Mouse (Mus musculus) liver, postnatal 0 days (tissue): ENCODE data around the gene Ghsr. TPM values are rescaled to one million over a fixed set of nuclear protein-coding genes. Genes with fewer than 3 reads are reported as not detected.
"Not testable (repeated sequence)": the region's sequence is repeated elsewhere in the genome, so short reads cannot be mapped to it uniquely, and the experiment has no call there.

Source experiments
- ATAC-seq: fragments of 200-750 bp; cut with Nextera tagmentation; 2 replicates; pipeline ENCODE4 v1.8.0; 2017; ENCODE audit warnings: mild to moderate bottlenecking, moderate library complexity
- DNase-seq: peaks from one replicate; pipeline ENCODE4 v3.0.0-alpha.2; 2016
- H3K27ac ChIP-seq: fragments of 300-500 bp; sonication (generic); 2 replicates; pipeline ENCODE4 v1.5.1; 2014; ENCODE audit warnings: antibody characterized with exemption, moderate library complexity, mild to moderate bottlenecking, low read depth
- H3K27me3 ChIP-seq: fragments of 300-500 bp; sonication (generic); 2 replicates; pipeline ENCODE4 v1.6.1; 2014; ENCODE audit warnings: low read length, control low read depth, mixed read lengths; ENCODE audit not compliant: insufficient read depth
- H3K36me3 ChIP-seq: fragments of 300-500 bp; sonication (generic); replicated peaks from 2 replicates; pipeline ENCODE4 v1.6.1; 2014; ENCODE audit warnings: mild to moderate bottlenecking, control low read depth, low read length, moderate library complexity, mixed read lengths; ENCODE audit not compliant: insufficient read depth
- H3K4me1 ChIP-seq: fragments of 300-500 bp; sonication (generic); 2 replicates; pipeline ENCODE4 v1.6.1; 2014; ENCODE audit warnings: antibody characterized with exemption, mild to moderate bottlenecking, control low read depth; ENCODE audit not compliant: insufficient read depth
- H3K4me2 ChIP-seq: fragments of 300-500 bp; sonication (generic); 2 replicates; pipeline ENCODE4 v1.6.1; 2014; ENCODE audit warnings: low read depth, mild to moderate bottlenecking, low read length, moderate library complexity, mixed read lengths
- H3K4me3 ChIP-seq: fragments of 300-500 bp; sonication (generic); 2 replicates; pipeline ENCODE4 v1.5.1; 2014; ENCODE audit warnings: low read depth, low read length
- H3K9ac ChIP-seq: fragments of 300-500 bp; sonication (generic); replicated peaks from 2 replicates; pipeline ENCODE4 v1.6.1; 2014; ENCODE audit warnings: mild to moderate bottlenecking, moderate library complexity
- H3K9me3 ChIP-seq: fragments of 300-500 bp; sonication (generic); 2 replicates; pipeline ENCODE4 v1.6.1; 2016; ENCODE audit warnings: mild to moderate bottlenecking, control low read depth, low read length, mixed read lengths
- CTCF ChIP-seq: sonication (generic); IDR thresholded peaks from 2 replicates; pipeline ENCODE4 v1.5.1; 2016; ENCODE audit warnings: antibody characterized with exemption, low read depth
- EP300 ChIP-seq: IDR thresholded peaks from 2 replicates; pipeline ENCODE4 v1.6.1; 2016; ENCODE audit warnings: antibody characterized with exemption, low read depth, mild to moderate bottlenecking
- WGBS: fragments of 180-500 bp; shearing (Covaris S2); extraction: QIAGEN DNeasy Blood & Tissue Kit; methylation state at CpG from one replicate; pipeline ENCODE4 v1.1.7; 2014; ENCODE audit not compliant: insufficient replicate concordance; 5-methylcytosine and 5-hydroxymethylcytosine counted together
- polyA plus RNA-seq: library from polyadenylated mRNA; unstranded; fragments of >200 nt; fragmentation: Nextera tagmentation; extraction: Ambion mirVana; gene quantifications from 2 replicates; pipeline ENCODE4 v1.2.1, GENCODE M21; 2015

Gene Ghsr
- polyA plus RNA-seq, 1 experiment from 2014 or later: not detected

GRCm38 (mm10) chr3:27389923-27390322, 18.8 kb downstream of the Ghsr start:
- 64% methylated on average over 1 of the region's 1 CpGs for WGBS
- H3K4me1 ChIP-seq: no peaks in the 10 kb centered on the region
- no peak overlapping the region for H3K9ac ChIP-seq

DNA sequence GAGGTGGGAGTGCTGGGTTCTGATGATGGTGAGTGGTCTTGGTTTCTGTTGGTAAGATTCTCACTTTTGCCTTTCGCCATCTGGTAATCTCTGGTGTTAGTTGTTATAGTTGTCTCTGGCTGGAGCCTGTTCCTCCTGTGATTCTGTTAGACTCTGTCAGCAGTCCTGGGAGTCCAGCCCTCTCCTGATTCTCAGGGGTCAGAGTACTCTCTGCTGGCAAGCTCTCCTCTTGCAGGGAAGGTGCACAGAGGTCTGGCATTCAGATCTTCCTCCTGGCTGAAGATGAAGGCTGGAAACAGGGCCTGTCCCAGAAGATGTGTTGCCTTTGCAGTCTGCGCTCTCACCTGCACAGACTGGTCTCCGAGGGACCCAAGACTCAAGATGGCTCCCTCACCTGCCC, 29.8 kb downstream of the Ghsr start:
- H3K4me1 ChIP-seq, DNase-seq, H3K4me3 ChIP-seq, ATAC-seq, H3K9ac ChIP-seq, H3K9me3 ChIP-seq, H3K36me3 ChIP-seq, H3K27ac ChIP-seq, H3K27me3 ChIP-seq, H3K4me2 ChIP-seq: not testable (repeated sequence)
- 83% methylated on average over 3 of the region's 3 CpGs for WGBS

More at GRCm38 (mm10) chr3:27389923-27390322, 18.8 kb downstream of the Ghsr start:
- no peak overlapping the region for H3K27ac ChIP-seq
- no peaks in the 10 kb centered on the region for H3K36me3 ChIP-seq
- no peak overlapping the region for H3K4me3 ChIP-seq
- TF ChIP-seq EP300: no peak
- TF ChIP-seq CTCF: no peak
- H3K27me3 ChIP-seq: no peaks in the 10 kb centered on the region
- no peak for DNase-seq
- H3K4me2 ChIP-seq: no peak overlapping the region
- ATAC-seq: no peak
- no peaks in the 10 kb centered on the region for H3K9me3 ChIP-seq

- 75% methylated on average over 3 of the region's 3 CpGs for WGBS
- TF ChIP-seq CTCF (no peak), EP300 (no peak)
- ATAC-seq (no peak), DNase-seq (no peak)
- Histone ChIP-seq H3K36me3 (no peaks in the 10 kb centered on the region), H3K27me3 (no peaks in the 10 kb centered on the region), H3K4me1 (no peaks in the 10 kb centered on the region), H3K4me2 (no peak overlapping the region), H3K9ac (no peak overlapping the region), H3K9me3 (no peaks in the 10 kb centered on the region), H3K27ac (no peak overlapping the region), H3K4me3 (no peak overlapping the region)
Measured at GRCm38 (mm10) chr3:27406440-27406839, 35.3 kb downstream of the Ghsr start.

DNA sequence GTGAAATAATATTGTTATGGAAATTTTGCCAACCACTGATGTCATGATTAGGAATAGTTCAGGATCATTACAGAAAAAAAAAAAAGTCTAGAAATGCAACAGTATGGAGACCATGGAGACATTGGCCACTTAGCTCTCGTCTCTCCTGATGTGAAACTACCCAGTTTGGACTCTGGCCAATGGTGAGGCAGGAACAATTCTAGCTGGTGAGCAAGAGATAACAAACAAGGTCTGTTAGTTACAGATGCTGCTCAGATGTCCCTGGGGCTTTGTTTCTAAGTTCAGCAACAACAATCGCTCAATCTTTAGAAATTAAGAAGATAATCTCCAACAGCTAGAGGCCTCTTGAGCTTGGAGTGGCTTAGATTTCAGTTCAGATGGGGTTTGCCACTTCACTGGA, 37.4 kb downstream of the Ghsr start:
- Histone ChIP-seq H3K9ac (no peak overlapping the region), H3K27me3 (no peaks in the 10 kb centered on the region), H3K36me3 (no peaks in the 10 kb centered on the region), H3K27ac (no peak overlapping the region), H3K4me2 (no peak overlapping the region), H3K9me3 (no peaks in the 10 kb centered on the region), H3K4me1 (no peaks in the 10 kb centered on the region), H3K4me3 (no peak overlapping the region)
- no peak for ATAC-seq
- 56% methylated on average over 2 of the region's 2 CpGs for WGBS
- TF ChIP-seq EP300 (no peak), CTCF (no peak)
- DNase-seq: no peak

DNA sequence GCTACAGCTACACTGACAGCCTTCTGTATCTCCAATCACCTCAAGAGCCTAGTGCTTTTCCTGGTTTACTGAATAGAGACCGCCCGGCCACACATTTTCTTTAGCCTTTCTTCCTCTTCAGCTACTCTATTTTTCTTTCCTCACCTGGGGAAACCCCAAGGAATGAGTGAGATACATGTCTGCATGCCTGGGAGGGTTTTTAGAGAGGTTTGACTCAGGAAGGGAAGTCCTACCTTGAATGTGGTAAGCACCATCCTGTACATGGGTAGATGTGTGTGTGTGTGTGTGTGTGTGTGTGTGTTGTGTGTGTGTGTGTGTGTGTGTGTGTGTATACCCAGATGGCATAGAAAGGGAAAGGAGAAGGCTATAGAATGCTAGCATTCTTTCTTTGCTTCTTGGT, 40.1 kb downstream of the Ghsr start:
- WGBS: 88% methylated on average over 2 of the region's 2 CpGs
- no peaks in the 10 kb centered on the region for H3K9me3 ChIP-seq

DNA sequence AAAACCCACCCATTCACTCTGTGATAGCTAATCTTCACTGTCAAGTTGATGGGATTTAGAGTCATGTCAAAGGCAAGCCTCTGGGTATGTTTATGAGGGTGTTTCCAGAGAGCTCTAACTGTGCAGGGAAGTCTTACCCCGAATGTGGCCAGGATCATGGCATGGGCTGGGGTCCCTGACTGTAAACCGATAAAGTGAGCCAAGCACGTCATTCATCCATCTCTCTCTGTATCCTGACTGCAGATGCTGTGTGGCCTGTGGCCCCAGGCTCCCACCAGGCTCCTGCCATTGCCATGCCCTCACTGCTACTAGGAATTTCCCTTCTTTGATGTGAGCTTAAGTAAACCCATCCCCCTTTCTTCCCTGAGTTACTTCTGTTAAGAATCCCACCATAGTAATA, 42.4 kb downstream of the Ghsr start:
- H3K4me2 ChIP-seq: no peak overlapping the region
- 81% methylated on average over 3 of the region's 3 CpGs for WGBS
- peaks cover 20% of the 10 kb centered on the region for H3K36me3 ChIP-seq
- H3K9me3 ChIP-seq: no peaks in the 10 kb centered on the region
- no peak overlapping the region for H3K27ac ChIP-seq
- DNase-seq: no peak
- H3K9ac ChIP-seq: no peak overlapping the region
- no peak overlapping the region for H3K4me3 ChIP-seq
- H3K4me1 ChIP-seq: no peaks in the 10 kb centered on the region
- ATAC-seq: no peak
- H3K27me3 ChIP-seq: no peaks in the 10 kb centered on the region
- TF ChIP-seq CTCF (no peak), EP300 (no peak)

More for the DNA sequence above, 40.1 kb downstream of the Ghsr start:
- TF ChIP-seq EP300 (no peak), CTCF (no peak)
- Histone ChIP-seq H3K36me3 (0 out of 2 replicates have a peak, but pooled peaks cover 5% of the 10 kb centered on the region), H3K4me1 (no peaks in the 10 kb centered on the region), H3K4me2 (no peak overlapping the region), H3K4me3 (no peak overlapping the region), H3K9ac (no peak overlapping the region), H3K27me3 (no peaks in the 10 kb centered on the region), H3K27ac (no peak overlapping the region)
- DNase-seq (no peak), ATAC-seq (no peak)

GRCm38 (mm10) chr3:27416786-27417185, 45.6 kb downstream of the Ghsr start:
- H3K9me3 ChIP-seq: no peaks in the 10 kb centered on the region
- no peaks in the 10 kb centered on the region for H3K27me3 ChIP-seq
- no peak overlapping the region for H3K9ac ChIP-seq
- no peak overlapping the region for H3K4me3 ChIP-seq
- no peak overlapping the region for H3K27ac ChIP-seq
- ATAC-seq (no peak), DNase-seq (no peak)
- TF ChIP-seq EP300 (no peak), CTCF (no peak)
- no peaks in the 10 kb centered on the region for H3K4me1 ChIP-seq
- H3K4me2 ChIP-seq: no peak overlapping the region
- peaks cover 28% of the 10 kb centered on the region for H3K36me3 ChIP-seq
- WGBS: 92% methylated on average over 10 of the region's 10 CpGs
